Mouse (Mus musculus): Measurements from ENCODE around the gene Isg20l2. TPM values are rescaled to one million over a fixed set of nuclear protein-coding genes. Genes with fewer than 3 reads are reported as not detected.

Gene Isg20l2
- polyA plus RNA-seq, 1 experiment from 2014 or later = 74.3 TPM

DNA sequence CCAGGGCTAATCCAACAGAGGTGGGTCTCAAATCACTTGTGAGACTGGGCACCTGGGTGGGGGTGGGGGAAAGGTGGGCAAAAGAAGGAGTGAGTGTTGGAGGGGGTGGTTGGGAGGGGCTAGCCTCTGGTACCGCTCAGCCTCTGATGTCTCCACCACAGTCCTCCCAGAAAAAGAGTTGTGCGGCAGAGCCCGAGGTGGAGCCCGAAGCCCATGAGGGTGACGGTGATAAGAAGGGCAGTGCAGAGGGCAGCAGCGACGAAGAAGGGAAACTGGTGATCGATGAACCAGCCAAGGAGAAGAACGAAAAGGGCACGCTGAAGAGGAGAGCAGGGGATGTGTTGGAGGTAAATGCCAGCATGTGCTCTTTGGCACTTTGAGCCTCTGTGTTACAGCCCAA, 16.2 kb upstream of the Isg20l2 start:
- Histone ChIP-seq H3K9me3 (no peaks in the 10 kb centered on the region), H3K27me3 (no peaks in the 10 kb centered on the region), H3K36me3 (peaks cover 49% of the 10 kb centered on the region)

DNA sequence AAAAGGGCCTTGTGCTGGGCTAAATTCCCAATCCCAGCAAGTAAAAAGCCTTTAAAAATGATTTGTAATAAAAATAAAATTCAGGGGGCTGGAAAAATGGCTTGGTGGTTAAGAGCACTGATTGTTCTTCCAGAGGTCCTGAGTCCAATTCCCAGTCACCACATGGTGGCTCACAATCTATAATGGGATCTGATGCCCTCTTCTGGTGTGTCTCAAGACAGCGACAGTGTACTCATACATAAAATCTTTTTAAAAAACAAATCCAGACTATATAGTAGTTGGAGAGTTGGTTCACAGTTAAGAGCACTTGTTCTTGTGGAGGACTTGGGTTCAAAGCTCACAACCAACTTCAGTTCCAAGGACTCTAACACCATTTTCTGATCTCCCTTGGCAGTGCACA, 13.1 kb upstream of the Isg20l2 start:
- H3K4me3 ChIP-seq = no peak overlapping the region
- no peak overlapping the region for H3K9ac ChIP-seq
- 91% methylated on average over 1 of the region's 1 CpGs for whole genome bisulfite sequencing
- H3K27ac ChIP-seq = no peak overlapping the region
- no peaks in the 10 kb centered on the region for H3K27me3 ChIP-seq
- peaks cover 52% of the 10 kb centered on the region for H3K36me3 ChIP-seq
- no peak for ATAC-seq (ENCODE audit: insufficient number of reproducible peaks, insufficient read depth, low FRiP score, low TSS enrichment, low read depth)
- H3K4me1 ChIP-seq = peaks cover 15% of the 10 kb centered on the region
- H3K4me2 ChIP-seq = no peak overlapping the region
- no peaks in the 10 kb centered on the region for H3K9me3 ChIP-seq

More for the DNA sequence above, 16.2 kb upstream of the Isg20l2 start:
- Histone ChIP-seq H3K9ac (no peak overlapping the region), H3K4me1 (peaks cover 35% of the 10 kb centered on the region), H3K4me3 (no peak overlapping the region), H3K4me2 (no peak overlapping the region), H3K27ac (no peak overlapping the region)
- WGBS = 95% methylated on average over 10 of the region's 10 CpGs
- ATAC-seq (ENCODE audit: insufficient number of reproducible peaks, insufficient read depth, low FRiP score, low TSS enrichment, low read depth) = no peak

DNA sequence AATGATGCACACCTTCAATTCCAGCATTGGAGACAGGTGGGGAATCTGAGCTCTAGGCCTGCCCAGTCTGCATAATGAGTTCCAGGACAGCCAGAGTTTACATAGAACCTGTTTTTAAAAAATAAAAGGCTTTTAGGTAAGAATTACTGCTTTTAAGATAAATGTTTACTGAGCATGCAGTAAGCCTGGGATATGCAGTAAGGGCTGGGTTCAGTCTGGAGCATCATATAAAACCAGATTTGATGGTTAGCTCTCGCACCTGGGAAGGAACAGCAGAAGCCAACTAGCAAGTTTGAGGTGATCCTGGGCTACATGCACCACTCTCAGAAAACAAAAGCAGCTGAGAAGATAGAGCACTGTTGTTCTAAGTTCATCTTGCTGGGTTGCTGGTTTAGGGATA, 11.6 kb upstream of the Isg20l2 start:
- H3K36me3 ChIP-seq = peaks cover 61% of the 10 kb centered on the region
- H3K9ac ChIP-seq = no peak overlapping the region
- no peaks in the 10 kb centered on the region for H3K9me3 ChIP-seq
- no peak for ATAC-seq (ENCODE audit: insufficient number of reproducible peaks, insufficient read depth, low FRiP score, low TSS enrichment, low read depth)
- no peaks in the 10 kb centered on the region for H3K27me3 ChIP-seq
- peak overlapping the region; percentile 82 for H3K4me2 ChIP-seq
- 89% methylated on average over 1 of the region's 1 CpGs for WGBS
- peak overlapping the region; percentile 68; the same call in 1 of the 2 replicates for H3K4me3 ChIP-seq
- peaks cover 14% of the 10 kb centered on the region for H3K4me1 ChIP-seq
- H3K27ac ChIP-seq = peak overlapping the region; percentile 86; the same call in 1 of the 2 replicates

DNA sequence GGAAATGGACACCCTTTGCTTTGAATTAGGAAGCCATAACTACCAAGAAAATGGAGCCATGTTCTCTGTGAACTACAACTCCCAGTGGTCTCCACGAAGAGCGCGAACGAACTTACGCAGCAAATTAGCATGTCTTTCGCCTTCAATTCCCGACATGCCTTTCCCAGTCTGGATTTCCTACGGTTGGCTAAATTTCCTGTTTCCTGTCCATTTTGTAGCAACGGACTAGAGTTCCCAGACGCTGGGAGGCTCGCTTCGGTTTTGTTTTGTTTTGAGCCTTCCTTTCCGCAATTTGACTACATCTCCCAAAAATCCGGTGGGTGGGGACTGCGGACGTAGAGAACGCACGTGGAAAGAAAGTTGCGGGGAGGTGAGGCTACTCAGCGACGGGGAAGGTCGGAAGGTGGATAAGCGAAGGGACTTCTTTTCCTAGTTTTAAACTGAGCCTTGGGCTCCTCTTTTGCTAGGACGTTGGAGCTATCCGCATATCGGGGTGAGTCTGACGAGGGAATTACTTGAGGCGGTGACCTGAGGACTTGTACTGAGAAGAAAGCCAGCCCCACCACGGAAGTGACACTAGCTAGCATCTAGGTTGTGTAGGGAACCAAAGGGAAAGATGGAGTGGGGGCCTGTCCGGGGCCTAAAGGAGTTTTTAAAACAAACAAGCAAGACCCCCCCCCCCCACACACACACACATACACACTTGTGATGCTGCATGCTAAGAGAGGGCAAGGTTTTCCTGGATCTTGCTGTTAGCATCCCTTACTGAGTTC, 10.6 kb upstream of the Isg20l2 start, which contains the start of gene Mrpl24:
Gene Mrpl24 (plus strand): TSS at position 171 of the 773 bp plus-strand sequence.
- Histone ChIP-seq H3K9me3 (no peaks in the 10 kb centered on the region), H3K9ac (peak within 1 kb of the TSS; percentile 83), H3K27me3 (no peaks in the 10 kb centered on the region), H3K36me3 (peaks cover 61% of the 10 kb centered on the region), H3K4me1 (peaks cover 14% of the 10 kb centered on the region), H3K27ac (peak within 1 kb of the TSS; percentile 86), H3K4me3 (peak within 1 kb of the TSS; percentile 68), H3K4me2 (peak within 1 kb of the TSS; percentile 82)
- ATAC-seq (ENCODE audit: insufficient number of reproducible peaks, insufficient read depth, low FRiP score, low TSS enrichment, low read depth) = peak; percentile 70
- under 1% methylated on average over 30 of the region's 30 CpGs for WGBS

DNA sequence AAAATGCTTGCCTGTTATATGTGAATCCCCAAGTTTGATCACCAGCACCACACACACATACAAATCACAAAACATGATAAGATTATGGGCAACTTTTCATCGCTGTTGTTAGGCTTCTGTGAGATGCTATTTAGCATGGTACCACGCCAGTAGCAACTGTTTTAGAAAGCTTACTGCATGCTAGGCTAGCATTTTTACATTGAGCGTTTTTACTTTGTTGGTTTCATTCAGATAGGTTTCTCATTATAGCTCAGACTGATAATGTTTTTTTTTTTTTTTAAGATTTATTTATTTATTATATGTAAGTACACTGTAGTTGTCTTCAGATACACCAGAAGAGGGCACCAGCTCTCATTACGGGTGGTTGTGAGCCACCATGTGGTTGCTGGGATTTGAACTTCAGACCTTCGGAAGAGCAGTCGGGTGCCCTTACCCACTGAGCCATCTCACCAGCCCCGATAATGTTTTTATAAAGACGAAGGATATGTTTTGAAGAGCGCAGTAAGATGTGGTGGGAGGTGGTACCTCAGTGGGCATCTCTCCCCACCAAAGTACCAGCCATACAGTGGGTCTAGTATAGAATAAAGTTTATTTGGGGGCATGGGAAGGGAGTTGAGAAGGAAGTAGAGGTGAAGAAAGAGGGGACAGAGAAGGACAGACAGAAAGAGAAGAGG, 9.7 kb upstream of the Isg20l2 start:
- Histone ChIP-seq H3K9ac (peak overlapping the region; percentile 83), H3K9me3 (no peaks in the 10 kb centered on the region), H3K27me3 (no peaks in the 10 kb centered on the region), H3K36me3 (peaks cover 61% of the 10 kb centered on the region), H3K4me2 (peak overlapping the region; percentile 82), H3K27ac (peak overlapping the region; percentile 86; the same call in 1 of the 2 replicates), H3K4me1 (peaks cover 14% of the 10 kb centered on the region), H3K4me3 (peak overlapping the region; percentile 68)
- no peak for ATAC-seq (ENCODE audit: insufficient number of reproducible peaks, insufficient read depth, low FRiP score, low TSS enrichment, low read depth)
- 67% methylated on average over 9 of the region's 9 CpGs for WGBS

DNA sequence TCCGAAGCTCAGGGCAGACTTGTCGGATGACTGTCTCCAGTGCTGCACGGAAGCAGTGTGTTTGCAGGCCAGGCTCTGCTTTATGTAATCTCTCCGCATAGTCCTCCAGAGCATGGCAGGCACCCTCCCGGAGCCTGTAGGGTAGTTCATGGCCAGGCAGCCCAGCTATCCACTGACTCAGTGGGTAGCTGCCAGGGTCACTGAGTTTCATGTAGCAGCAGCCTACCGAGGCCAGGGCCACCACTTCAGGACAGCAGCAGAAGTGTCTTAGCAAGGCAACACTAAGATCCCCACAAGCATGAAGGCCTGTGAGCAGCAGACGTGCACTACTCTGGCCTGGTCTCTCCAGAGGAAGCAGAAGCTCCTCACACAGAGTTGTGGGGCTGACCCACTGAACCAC, 5.1 kb upstream of the Isg20l2 start:
- no peaks in the 10 kb centered on the region for H3K9me3 ChIP-seq
- H3K9ac ChIP-seq = no peak overlapping the region
- no peak for ATAC-seq (ENCODE audit: insufficient number of reproducible peaks, insufficient read depth, low FRiP score, low TSS enrichment, low read depth)
- H3K36me3 ChIP-seq = peaks cover 58% of the 10 kb centered on the region
- no peak overlapping the region for H3K4me2 ChIP-seq
- peaks cover 13% of the 10 kb centered on the region for H3K4me1 ChIP-seq
- H3K27ac ChIP-seq = no peak overlapping the region
- H3K27me3 ChIP-seq = no peaks in the 10 kb centered on the region
- WGBS = 90% methylated on average over 7 of the region's 7 CpGs
- no peak overlapping the region for H3K4me3 ChIP-seq

DNA sequence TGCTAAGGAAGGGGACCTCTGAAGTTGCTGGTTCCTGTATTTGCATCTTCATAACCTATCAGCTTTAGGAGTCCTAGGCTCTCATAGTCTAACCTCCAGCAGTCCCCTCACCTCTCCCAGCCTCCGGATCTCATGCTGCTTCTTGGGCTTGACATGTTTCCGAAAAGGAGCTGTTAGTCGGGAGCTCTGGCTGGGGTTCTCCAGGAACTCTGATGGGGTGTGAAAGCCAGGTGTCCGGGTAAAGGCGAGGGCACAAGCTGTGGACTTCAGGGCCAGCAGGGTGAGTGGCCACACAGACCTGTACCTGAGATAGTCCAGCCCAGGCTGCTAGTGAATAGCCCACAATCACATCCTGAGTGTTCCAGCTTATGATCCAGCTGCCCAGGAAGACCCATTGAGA, 2.7 kb upstream of the Isg20l2 start:
- Histone ChIP-seq H3K27ac (no peak overlapping the region), H3K4me3 (no peak overlapping the region), H3K4me1 (peaks cover 23% of the 10 kb centered on the region), H3K9me3 (no peaks in the 10 kb centered on the region), H3K27me3 (no peaks in the 10 kb centered on the region), H3K4me2 (no peak overlapping the region), H3K36me3 (peaks cover 62% of the 10 kb centered on the region), H3K9ac (no peak overlapping the region)
- 95% methylated on average over 5 of the region's 5 CpGs for WGBS
- no peak for ATAC-seq (ENCODE audit: insufficient number of reproducible peaks, insufficient read depth, low FRiP score, low TSS enrichment, low read depth)

DNA sequence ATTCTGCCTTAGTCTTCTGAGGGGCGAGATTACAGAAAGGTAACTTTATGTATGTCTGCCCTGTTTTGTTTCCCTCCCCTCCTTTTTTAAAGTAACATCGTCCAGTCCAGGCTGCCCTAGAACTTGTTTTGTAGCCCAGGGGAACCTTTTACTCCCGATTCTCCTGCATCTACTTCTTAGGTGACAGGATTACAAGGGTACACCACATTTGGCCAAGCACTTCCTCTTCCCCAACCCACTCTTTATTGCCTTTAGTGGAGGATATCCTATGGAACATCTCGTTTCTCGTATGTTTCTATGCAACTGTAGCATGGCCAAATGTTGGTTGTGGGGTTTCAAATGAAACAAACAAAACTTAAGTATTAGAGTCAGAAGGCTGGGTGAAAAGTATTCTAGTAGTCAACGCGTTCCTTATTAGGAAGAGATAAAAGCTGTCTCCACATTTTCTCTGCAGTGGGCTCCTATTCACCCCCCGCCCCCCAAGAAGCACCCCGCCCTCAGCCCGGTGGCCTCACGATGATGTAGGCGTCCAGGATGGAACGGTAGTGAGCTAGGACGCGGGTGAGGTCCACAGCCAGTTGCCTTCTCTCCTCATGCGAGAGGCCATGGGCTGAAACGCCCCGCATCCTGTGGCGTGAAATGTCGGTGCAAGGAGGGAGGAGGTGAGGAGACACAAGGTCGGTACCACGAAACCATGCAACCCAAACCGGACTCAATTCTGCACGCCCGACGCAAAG, 605 bp upstream of the Isg20l2 start:
- Histone ChIP-seq H3K4me1 (peaks cover 32% of the 10 kb centered on the region), H3K27ac (peak overlapping the region; percentile 90), H3K36me3 (peaks cover 58% of the 10 kb centered on the region), H3K4me3 (peak overlapping the region; percentile 95), H3K27me3 (no peaks in the 10 kb centered on the region), H3K4me2 (peak overlapping the region; percentile 84), H3K9ac (peak overlapping the region; percentile 91), H3K9me3 (no peaks in the 10 kb centered on the region)
- 5% methylated on average over 26 of the region's 26 CpGs for WGBS
- peak; percentile 13; the same call in 1 of the 2 replicates for ATAC-seq (ENCODE audit: insufficient number of reproducible peaks, insufficient read depth, low FRiP score, low TSS enrichment, low read depth)

DNA sequence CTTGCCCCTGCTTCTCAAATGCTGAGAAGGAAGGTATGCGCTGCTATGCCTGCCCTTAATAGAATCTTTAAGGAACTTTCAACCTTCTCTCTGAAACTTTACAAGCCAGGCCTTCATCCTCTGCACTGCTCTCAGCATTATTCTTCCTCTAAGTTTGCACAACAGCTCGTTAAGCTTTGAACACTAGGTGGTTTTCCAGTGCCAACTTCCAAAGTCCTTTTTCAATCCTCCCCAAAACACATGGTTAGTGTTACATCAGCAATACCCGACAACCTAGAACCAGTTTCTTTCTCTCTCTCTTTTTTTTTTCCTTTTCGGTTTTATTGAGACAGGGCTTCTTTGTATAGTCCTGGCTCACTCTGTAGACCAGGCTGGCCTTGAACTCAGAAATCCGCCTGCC, 3.9 kb downstream of the Isg20l2 start:
- Histone ChIP-seq H3K9ac (no peak overlapping the region), H3K27me3 (no peaks in the 10 kb centered on the region), H3K4me3 (no peak overlapping the region), H3K36me3 (peaks cover 66% of the 10 kb centered on the region), H3K4me1 (peaks cover 36% of the 10 kb centered on the region), H3K27ac (no peak overlapping the region), H3K9me3 (no peaks in the 10 kb centered on the region), H3K4me2 (no peak overlapping the region)
- ATAC-seq (ENCODE audit: insufficient number of reproducible peaks, insufficient read depth, low FRiP score, low TSS enrichment, low read depth) = no peak
- 82% methylated on average over 5 of the region's 5 CpGs for WGBS

DNA sequence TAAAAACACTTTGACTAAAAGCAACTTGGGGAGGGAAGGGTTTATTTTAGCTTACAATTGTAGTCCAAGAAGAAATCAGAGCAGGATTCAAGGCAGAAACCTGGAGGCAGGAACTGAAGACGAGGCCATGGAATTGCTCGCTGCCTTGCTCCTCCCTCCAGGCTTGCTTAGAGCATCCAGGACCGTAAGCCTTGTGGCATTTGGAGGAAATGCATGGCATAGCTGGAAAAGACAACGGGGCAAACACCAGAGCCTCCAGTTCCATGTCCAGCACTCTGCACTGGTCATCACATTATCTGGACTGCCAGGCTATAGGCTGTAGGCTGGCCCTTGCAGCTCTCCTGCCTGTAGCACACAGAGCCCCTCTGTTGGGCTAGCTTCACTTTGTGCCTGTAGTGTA, 4.4 kb downstream of the Isg20l2 start:
- whole genome bisulfite sequencing = 65% methylated on average over 4 of the region's 4 CpGs
- H3K4me2 ChIP-seq = no peak overlapping the region
- ATAC-seq (ENCODE audit: insufficient number of reproducible peaks, insufficient read depth, low FRiP score, low TSS enrichment, low read depth) = no peak
- H3K9me3 ChIP-seq = no peaks in the 10 kb centered on the region
- no peaks in the 10 kb centered on the region for H3K27me3 ChIP-seq
- H3K4me1 ChIP-seq = peaks cover 32% of the 10 kb centered on the region
- peaks cover 71% of the 10 kb centered on the region for H3K36me3 ChIP-seq
- H3K9ac ChIP-seq = 0 out of 2 replicates have a peak overlapping the region, but pooled peaks have one; percentile 22
- no peak overlapping the region for H3K27ac ChIP-seq
- H3K4me3 ChIP-seq = no peak overlapping the region

DNA sequence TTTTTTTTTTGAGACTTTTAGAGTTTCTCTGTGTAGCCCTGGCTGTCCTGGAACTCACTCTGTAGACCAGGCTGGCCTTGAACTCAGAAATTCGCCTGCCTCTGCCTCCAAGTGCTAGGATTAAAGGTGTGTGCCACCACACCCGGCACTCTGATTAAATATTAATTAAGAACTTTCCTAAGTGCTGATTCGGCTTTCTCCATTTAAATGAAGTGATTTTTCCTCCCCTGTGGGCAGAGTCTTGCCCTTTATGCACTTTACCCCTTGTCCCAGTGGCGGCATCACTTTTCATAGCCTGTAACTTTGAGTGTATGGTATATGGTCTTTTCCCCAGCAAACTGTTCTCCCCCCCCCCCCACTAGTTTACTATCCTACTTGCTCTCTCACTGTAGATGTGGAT, 5.1 kb downstream of the Isg20l2 start:
- ATAC-seq (ENCODE audit: insufficient number of reproducible peaks, insufficient read depth, low FRiP score, low TSS enrichment, low read depth) = no peak
- H3K4me3 ChIP-seq = no peak overlapping the region
- no peak overlapping the region for H3K4me2 ChIP-seq
- H3K27ac ChIP-seq = no peak overlapping the region
- no peaks in the 10 kb centered on the region for H3K27me3 ChIP-seq
- 87% methylated on average over 4 of the region's 4 CpGs for WGBS
- no peaks in the 10 kb centered on the region for H3K9me3 ChIP-seq
- H3K36me3 ChIP-seq = peaks cover 78% of the 10 kb centered on the region
- H3K9ac ChIP-seq = no peak overlapping the region
- peaks cover 32% of the 10 kb centered on the region for H3K4me1 ChIP-seq
